Mouse (Mus musculus) naive thymus-derived CD4-positive, alpha-beta T cell, adult 2 months (primary cell): ENCODE data around the gene Myh14.
A peak's percentile ranks its signal among the peaks of the same experiment; 100 is the strongest.

Experiments used
- DNase-seq: peaks from one replicate; pipeline ENCODE4 v3.0.0-alpha.2; 2011; ENCODE audit warnings: low read depth

Gene Myh14

GRCm38 (mm10) chr7:44598336-44598735 lies 72.3 kb downstream of the Myh14 start:
- DNase-seq = no peak

GRCm38 (mm10) chr7:44597666-44598065 lies 73.0 kb downstream of the Myh14 start:
- no peak for DNase-seq

- DNase-seq = no peak
Measured at GRCm38 (mm10) chr7:44596996-44597538, 73.6 kb downstream of the Myh14 start.

GRCm38 (mm10) chr7:44596051-44596450 lies 74.6 kb downstream of the Myh14 start:
- no peak for DNase-seq

- DNase-seq = no peak
Measured at GRCm38 (mm10) chr7:44595131-44595561, 75.5 kb downstream of the Myh14 start.

GRCm38 (mm10) chr7:44594291-44594690 lies 76.4 kb downstream of the Myh14 start:
- no peak for DNase-seq

- DNase-seq = peak; percentile 43
Measured at GRCm38 (mm10) chr7:44593775-44594174, 76.9 kb downstream of the Myh14 start.

GRCm38 (mm10) chr7:44593051-44593450 lies 77.6 kb downstream of the Myh14 start:
- DNase-seq = no peak

GRCm38 (mm10) chr7:44591348-44592116 lies 79.1 kb downstream of the Myh14 start:
- DNase-seq = no peak

- DNase-seq = peak; percentile 44
Measured at GRCm38 (mm10) chr7:44590402-44591347, 80.0 kb downstream of the Myh14 start, which contains the start of gene Kcnc3. Kcnc3 (plus strand) TSS chr7:44590664.

- no peak for DNase-seq
Measured at GRCm38 (mm10) chr7:44589946-44590345, 80.7 kb downstream of the Myh14 start.

- peak; percentile 26 for DNase-seq
Measured at GRCm38 (mm10) chr7:44589149-44589548, 81.5 kb downstream of the Myh14 start.

- no peak for DNase-seq
Measured at GRCm38 (mm10) chr7:44588338-44588737, 82.3 kb downstream of the Myh14 start.

GRCm38 (mm10) chr7:44587676-44588075 lies 83.0 kb downstream of the Myh14 start:
- DNase-seq = no peak

GRCm38 (mm10) chr7:44586930-44587329 lies 83.7 kb downstream of the Myh14 start:
- DNase-seq = no peak

- no peak for DNase-seq
Measured at GRCm38 (mm10) chr7:44586518-44586917, 84.1 kb downstream of the Myh14 start.

- DNase-seq = no peak
Measured at GRCm38 (mm10) chr7:44585606-44586005, 85.0 kb downstream of the Myh14 start.

- DNase-seq = no peak
Measured at GRCm38 (mm10) chr7:44584921-44585320, 85.7 kb downstream of the Myh14 start.

- no peak for DNase-seq
Measured at GRCm38 (mm10) chr7:44584265-44584804, 86.3 kb downstream of the Myh14 start.

GRCm38 (mm10) chr7:44583146-44583545 lies 87.5 kb downstream of the Myh14 start:
- DNase-seq = no peak

GRCm38 (mm10) chr7:44582709-44583108 lies 87.9 kb downstream of the Myh14 start:
- no peak for DNase-seq

- no peak for DNase-seq
Measured at GRCm38 (mm10) chr7:44581637-44582036, 89.0 kb downstream of the Myh14 start.
